Mouse (Mus musculus) adrenal gland, adult 18-20 months (tissue): ENCODE measurements around the gene Clec2i. TPM values are rescaled to one million over a fixed set of nuclear protein-coding genes. Genes with fewer than 3 reads are reported as not detected.
"Not testable (repeated sequence)": the region's sequence is repeated elsewhere in the genome, so short reads cannot be mapped to it uniquely, and the experiment has no call there.

Source experiments
- DNase-seq, 2 experiments: peaks; one replicate each; pipeline ENCODE4 v3.0.0; 2021 to 2022; ENCODE audit warnings: low spot score in 2 of 2
- long read RNA-seq, 2 experiments: library from polyadenylated mRNA; stranded (forward); transcript quantifications; one replicate each; pipeline ENCODE4 v2.0.0; 2021
- total RNA-seq, 2 experiments: library from RNA; stranded (reverse); gene quantifications; 1 replicate in 1 of 2; 2 replicates in 1 of 2; pipeline ENCODE4 v1.2.3; 2021

Gene Clec2i
- under 1 TPM; 0.29 to 0.33 TPM for total RNA-seq
- long read RNA-seq, experiment 1, result 0 reads
- long read RNA-seq, experiment 2, result 0 reads

- not testable (repeated sequence) for DNase-seq
Observed at GRCm38 (mm10) chr6:128887091-128887790, at the start of gene Clec2i. Clec2i (plus strand) TSS chr6:128887588.

GRCm38 (mm10) chr6:128838342-128839265, 48.8 kb upstream of the Clec2i start:
- DNase-seq, result peak; percentile 90 to 92

- DNase-seq, result peak; percentile 76
Observed at GRCm38 (mm10) chr6:128839266-128839771, 48.1 kb upstream of the Clec2i start.

- no peak for DNase-seq
Observed at GRCm38 (mm10) chr6:128839921-128840320, 47.5 kb upstream of the Clec2i start.

GRCm38 (mm10) chr6:128840669-128841068, 46.7 kb upstream of the Clec2i start:
- DNase-seq, result not testable (repeated sequence)

- no peak for DNase-seq
Observed at GRCm38 (mm10) chr6:128841327-128842089, 45.9 kb upstream of the Clec2i start.

- DNase-seq, result no peak
Observed at GRCm38 (mm10) chr6:128842356-128842944, 44.9 kb upstream of the Clec2i start.

GRCm38 (mm10) chr6:128842945-128843478, 44.4 kb upstream of the Clec2i start:
- peak; percentile 78 to 94 for DNase-seq

- peak; percentile 57 to 63 for DNase-seq
Observed at GRCm38 (mm10) chr6:128843479-128843992, 43.9 kb upstream of the Clec2i start.

GRCm38 (mm10) chr6:128844131-128844530, 43.3 kb upstream of the Clec2i start:
- DNase-seq, result no peak

- DNase-seq, result no peak
Observed at GRCm38 (mm10) chr6:128844586-128845080, 42.8 kb upstream of the Clec2i start.

GRCm38 (mm10) chr6:128845319-128845979, 41.9 kb upstream of the Clec2i start:
- peak; percentile 82 to 86 for DNase-seq

- no peak for DNase-seq
Observed at GRCm38 (mm10) chr6:128845998-128846542, 41.3 kb upstream of the Clec2i start.

- DNase-seq, result no peak
Observed at GRCm38 (mm10) chr6:128847401-128847800, 40.0 kb upstream of the Clec2i start.

- peak in 1 of 2 experiments; percentile 48 for DNase-seq
Observed at GRCm38 (mm10) chr6:128849902-128850301, 37.5 kb upstream of the Clec2i start.

GRCm38 (mm10) chr6:128850671-128851070, 36.7 kb upstream of the Clec2i start:
- no peak for DNase-seq

GRCm38 (mm10) chr6:128851151-128851550, 36.2 kb upstream of the Clec2i start:
- DNase-seq, result no peak

GRCm38 (mm10) chr6:128852766-128853165, 34.6 kb upstream of the Clec2i start:
- no peak for DNase-seq
